Mouse (Mus musculus) cortical plate, adult 2 months (tissue): ENCODE measurements around the gene Parg.

Experiments used
- CTCF ChIP-seq: fragments of 200-500 bp; IDR thresholded peaks from 2 replicates; pipeline ENCODE4 v1.5.1; 2011; ENCODE audit warnings: mild to moderate bottlenecking, control low read depth, low read length; ENCODE audit not compliant: insufficient read depth; ENCODE audit errors: extremely low read depth
- POLR2A ChIP-seq: fragments of 200-500 bp; IDR thresholded peaks from 2 replicates; pipeline ENCODE4 v1.6.1; 2011; ENCODE audit warnings: mild to moderate bottlenecking, low read length, control low read depth; ENCODE audit not compliant: insufficient read depth; ENCODE audit errors: extremely low read depth

DNA sequence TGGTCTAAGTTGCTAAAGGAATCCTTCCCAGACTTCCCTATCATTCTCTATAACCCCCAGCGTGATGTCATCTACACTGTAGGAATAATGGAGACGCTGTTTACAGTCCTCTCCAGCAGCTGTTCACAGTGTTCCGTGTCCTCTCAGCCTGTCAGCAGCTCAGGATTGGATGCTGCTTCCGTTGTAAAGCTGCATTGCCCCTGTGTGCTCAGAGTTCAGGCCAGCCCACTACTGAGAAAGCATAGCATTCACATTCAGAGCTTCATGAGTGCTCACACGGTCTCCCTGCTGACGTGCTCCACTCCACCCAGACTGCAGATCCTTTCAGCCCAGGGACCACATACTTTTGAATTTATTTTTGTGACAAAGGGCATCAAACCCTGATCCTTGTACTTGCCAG is 59.1 kb downstream of the Parg start:
- TF ChIP-seq CTCF (no peak), POLR2A (no peak)
